Mouse (Mus musculus) heart, adult 18-20 months (tissue): ENCODE data around the gene Ankrd33b. TPM values are rescaled to one million over a fixed set of nuclear protein-coding genes. Genes with fewer than 3 reads are reported as not detected.

Source experiments
- DNase-seq, 2 experiments: peaks; one replicate each; pipeline ENCODE4 v3.0.0; 2021 to 2022; ENCODE audit warnings: mixed read lengths in 1 of 2
- total RNA-seq, 2 experiments: library from RNA; stranded (reverse); gene quantifications; 2 replicates each; pipeline ENCODE4 v1.2.3; 2021

Ankrd33b gene
- total RNA-seq, 2 experiments from 2014 or later, result 25.4 to 31.1 TPM

GRCm38 (mm10) chr15:31265404-31265803, 102.1 kb downstream of the Ankrd33b start:
- DNase-seq, result no peak

GRCm38 (mm10) chr15:31264827-31265226, 102.7 kb downstream of the Ankrd33b start:
- DNase-seq, result peak; percentile 69 to 85

- no peak for DNase-seq
Observed at GRCm38 (mm10) chr15:31262361-31262760, 105.2 kb downstream of the Ankrd33b start.

- no peak for DNase-seq
Observed at GRCm38 (mm10) chr15:31261094-31261493, 106.4 kb downstream of the Ankrd33b start.

- DNase-seq, result peak in 1 of 2 experiments; percentile 36
Observed at GRCm38 (mm10) chr15:31258693-31259439, 108.7 kb downstream of the Ankrd33b start.

GRCm38 (mm10) chr15:31258029-31258692, 109.4 kb downstream of the Ankrd33b start:
- no peak for DNase-seq

GRCm38 (mm10) chr15:31257329-31257728, 110.2 kb downstream of the Ankrd33b start:
- no peak for DNase-seq

- no peak for DNase-seq
Observed at GRCm38 (mm10) chr15:31255762-31256161, 111.8 kb downstream of the Ankrd33b start.

GRCm38 (mm10) chr15:31254939-31255535, 112.5 kb downstream of the Ankrd33b start:
- DNase-seq, result no peak

- peak in 1 of 2 experiments; percentile 30 for DNase-seq
Observed at GRCm38 (mm10) chr15:31253963-31254362, 113.6 kb downstream of the Ankrd33b start.

GRCm38 (mm10) chr15:31253380-31253779, 114.1 kb downstream of the Ankrd33b start:
- DNase-seq, result no peak

- no peak for DNase-seq
Observed at GRCm38 (mm10) chr15:31252590-31253311, 114.8 kb downstream of the Ankrd33b start.

GRCm38 (mm10) chr15:31251189-31251588, 116.3 kb downstream of the Ankrd33b start:
- no peak for DNase-seq

- no peak for DNase-seq
Observed at GRCm38 (mm10) chr15:31250676-31251075, 116.8 kb downstream of the Ankrd33b start.

- no peak for DNase-seq
Observed at GRCm38 (mm10) chr15:31250027-31250426, 117.5 kb downstream of the Ankrd33b start.

- DNase-seq, result no peak
Observed at GRCm38 (mm10) chr15:31248882-31249281, 118.6 kb downstream of the Ankrd33b start.

- DNase-seq, result no peak
Observed at GRCm38 (mm10) chr15:31247035-31247434, 120.5 kb downstream of the Ankrd33b start.

- DNase-seq, result no peak
Observed at GRCm38 (mm10) chr15:31245934-31246333, 121.6 kb downstream of the Ankrd33b start.

GRCm38 (mm10) chr15:31244696-31245445, 122.7 kb downstream of the Ankrd33b start:
- DNase-seq, result peak in 1 of 2 experiments; percentile 52

GRCm38 (mm10) chr15:31243260-31243659, 124.3 kb downstream of the Ankrd33b start:
- no peak for DNase-seq
